Mouse (Mus musculus) forebrain, embryonic 13.5 days (tissue): Measurements from ENCODE around the gene Sh3kbp1. TPM values are rescaled to one million over a fixed set of nuclear protein-coding genes. Genes with fewer than 3 reads are reported as not detected.
"Not testable (repeated sequence)": the region's sequence is repeated elsewhere in the genome, so short reads cannot be mapped to it uniquely, and the experiment has no call there.

Source experiments
- ATAC-seq: fragments of 200-750 bp; cut with Nextera tagmentation; 2 replicates; pipeline ENCODE4 v1.8.0; 2017
- H3K27ac ChIP-seq: fragments of 300-500 bp; sonication (generic); 2 replicates; pipeline ENCODE4 v1.5.1; 2015; ENCODE audit warnings: inconsistent platforms, mild to moderate bottlenecking, moderate library complexity
- H3K27me3 ChIP-seq: fragments of 300-500 bp; sonication (generic); 2 replicates; pipeline ENCODE4 v1.6.1; 2015; ENCODE audit warnings: mild to moderate bottlenecking, inconsistent platforms
- H3K36me3 ChIP-seq: fragments of 300-500 bp; sonication (generic); 2 replicates; pipeline ENCODE4 v1.6.1; 2015; ENCODE audit warnings: mild to moderate bottlenecking, inconsistent platforms; ENCODE audit not compliant: poor library complexity, severe bottlenecking
- H3K4me1 ChIP-seq: fragments of 300-500 bp; sonication (generic); 2 replicates; pipeline ENCODE4 v1.6.1; 2015; ENCODE audit warnings: inconsistent platforms
- H3K4me2 ChIP-seq: fragments of 300-500 bp; sonication (generic); 2 replicates; pipeline ENCODE4 v1.6.1; 2015; ENCODE audit warnings: inconsistent platforms, mild to moderate bottlenecking, moderate library complexity
- H3K4me3 ChIP-seq: fragments of 300-500 bp; sonication (generic); 2 replicates; pipeline ENCODE4 v1.5.1; 2015; ENCODE audit warnings: mild to moderate bottlenecking, inconsistent platforms
- H3K9ac ChIP-seq: fragments of 300-500 bp; sonication (generic); 2 replicates; pipeline ENCODE4 v1.6.1; 2015; ENCODE audit warnings: mild to moderate bottlenecking, inconsistent platforms
- H3K9me3 ChIP-seq: fragments of 300-500 bp; sonication (generic); replicated peaks from 2 replicates; pipeline ENCODE4 v1.6.1; 2016; ENCODE audit warnings: inconsistent platforms
- WGBS: fragments of 180-500 bp; shearing (Covaris S2); methylation state at CpG from one replicate; pipeline ENCODE4 v1.1.7; 2015; 5-methylcytosine and 5-hydroxymethylcytosine counted together
- polyA plus RNA-seq: library from polyadenylated mRNA; unstranded; fragments of >200 nt; fragmentation: Nextera tagmentation; extraction: Ambion mirVana; gene quantifications from 2 replicates; pipeline ENCODE4 v1.2.1, GENCODE M21; 2015

The Sh3kbp1 gene
- polyA plus RNA-seq = 28.8 and 33.4 TPM in 2 replicates

DNA sequence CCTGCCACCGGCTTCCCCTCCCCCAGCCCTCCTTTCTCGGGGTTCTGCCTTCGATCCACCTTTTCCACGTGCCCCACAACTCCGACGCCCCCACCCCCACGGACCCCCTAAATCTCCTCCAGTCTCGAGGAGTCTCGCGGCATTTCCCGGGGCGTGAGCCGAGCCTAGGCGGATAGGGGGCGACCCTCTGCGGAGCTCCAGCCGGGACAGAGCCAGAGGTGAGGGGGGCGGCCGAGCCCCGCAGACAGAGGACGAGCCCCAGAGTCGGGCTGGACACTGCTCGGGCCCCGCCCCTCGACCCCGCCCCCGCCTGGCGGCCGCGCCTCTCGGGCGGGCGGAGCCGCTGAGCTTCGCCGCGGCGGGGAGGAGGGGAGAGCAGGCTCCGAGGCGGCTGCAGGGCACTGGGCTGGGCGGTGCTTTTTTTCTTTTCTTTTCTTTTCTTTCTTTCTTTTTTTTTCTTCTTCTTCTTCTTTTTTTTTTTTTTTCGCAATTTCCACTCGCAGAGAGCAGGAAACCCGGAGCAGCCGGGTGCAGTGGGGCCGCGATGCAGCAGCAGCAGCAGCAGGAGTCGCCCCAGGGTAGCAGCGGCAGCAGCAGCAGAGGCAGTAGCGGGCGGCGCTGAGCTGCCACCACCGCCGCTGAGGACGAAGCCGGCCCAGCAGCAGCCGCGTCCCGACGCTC, at the start of gene Sh3kbp1:
Gene Sh3kbp1, plus strand, starts transcription at position 366 of the 681 bp plus-strand sequence.
- Histone ChIP-seq H3K9ac (peak within 1 kb of the TSS; percentile 76), H3K9me3 (no peaks in the 10 kb centered on the region), H3K36me3 (no peaks in the 10 kb centered on the region), H3K27me3 (no peaks in the 10 kb centered on the region; the same call in 1 of the 2 replicates), H3K4me3 (peak within 1 kb of the TSS; percentile 57), H3K27ac (peak within 1 kb of the TSS; percentile 63), H3K4me2 (peak within 1 kb of the TSS; percentile 61), H3K4me1 (no peaks in the 10 kb centered on the region)
- ATAC-seq = peak; percentile 84
- 26% methylated on average over 38 of the region's 60 CpGs for WGBS

- WGBS = 93% methylated on average over 7 of the region's 7 CpGs
- H3K4me1 ChIP-seq, ATAC-seq, H3K4me2 ChIP-seq, H3K36me3 ChIP-seq, H3K4me3 ChIP-seq, H3K27me3 ChIP-seq, H3K9me3 ChIP-seq, H3K9ac ChIP-seq, H3K27ac ChIP-seq: not testable (repeated sequence)
Measured at GRCm38 (mm10) chrX:159584738-159585137, 42.3 kb upstream of the Sh3kbp1 start.

- Histone ChIP-seq H3K9ac (no peak overlapping the region), H3K27ac (no peak overlapping the region), H3K4me1 (no peaks in the 10 kb centered on the region), H3K4me2 (no peak overlapping the region), H3K36me3 (no peaks in the 10 kb centered on the region), H3K27me3 (no peaks in the 10 kb centered on the region), H3K4me3 (no peak overlapping the region), H3K9me3 (no peaks in the 10 kb centered on the region)
- ATAC-seq = no peak
- WGBS = 80% methylated on average over 1 of the region's 1 CpGs
Measured at GRCm38 (mm10) chrX:159591633-159592032, 35.4 kb upstream of the Sh3kbp1 start.

GRCm38 (mm10) chrX:159597502-159597901, 29.6 kb upstream of the Sh3kbp1 start:
- no peaks in the 10 kb centered on the region for H3K4me1 ChIP-seq
- no peak overlapping the region for H3K4me2 ChIP-seq
- H3K9me3 ChIP-seq = no peaks in the 10 kb centered on the region
- 81% methylated on average over 1 of the region's 1 CpGs for WGBS
- no peak overlapping the region for H3K9ac ChIP-seq
- no peak overlapping the region for H3K4me3 ChIP-seq
- H3K27me3 ChIP-seq = no peaks in the 10 kb centered on the region
- H3K27ac ChIP-seq = no peak overlapping the region
- no peaks in the 10 kb centered on the region for H3K36me3 ChIP-seq
- no peak for ATAC-seq

- ATAC-seq = no peak
- no peaks in the 10 kb centered on the region for H3K36me3 ChIP-seq
- 80% methylated on average over 2 of the region's 2 CpGs for WGBS
- no peak overlapping the region for H3K27ac ChIP-seq
- H3K27me3 ChIP-seq = 0 out of 2 replicates have a peak, but pooled peaks cover 2% of the 10 kb centered on the region
- H3K4me3 ChIP-seq = no peak overlapping the region
- H3K9ac ChIP-seq = no peak overlapping the region
- no peak overlapping the region for H3K4me2 ChIP-seq
- H3K4me1 ChIP-seq = no peaks in the 10 kb centered on the region
- H3K9me3 ChIP-seq = no peaks in the 10 kb centered on the region
Measured at GRCm38 (mm10) chrX:159604832-159605231, 22.2 kb upstream of the Sh3kbp1 start.

GRCm38 (mm10) chrX:159606936-159607335, 20.1 kb upstream of the Sh3kbp1 start:
- 0 out of 2 replicates have a peak, but pooled peaks cover 2% of the 10 kb centered on the region for H3K27me3 ChIP-seq
- no peak for ATAC-seq
- H3K27ac ChIP-seq = no peak overlapping the region
- H3K9me3 ChIP-seq = no peaks in the 10 kb centered on the region
- WGBS = 44% methylated on average over 6 of the region's 6 CpGs
- no peak overlapping the region for H3K9ac ChIP-seq
- H3K36me3 ChIP-seq = no peaks in the 10 kb centered on the region
- H3K4me2 ChIP-seq = no peak overlapping the region
- H3K4me1 ChIP-seq = no peaks in the 10 kb centered on the region
- no peak overlapping the region for H3K4me3 ChIP-seq

GRCm38 (mm10) chrX:159626208-159626906, 715 bp upstream of the Sh3kbp1 start:
- Histone ChIP-seq H3K27ac (no peak overlapping the region), H3K9me3 (no peaks in the 10 kb centered on the region), H3K4me3 (peak overlapping the region; percentile 57), H3K4me1 (no peaks in the 10 kb centered on the region), H3K36me3 (no peaks in the 10 kb centered on the region), H3K4me2 (peak overlapping the region; percentile 61), H3K27me3 (no peaks in the 10 kb centered on the region; the same call in 1 of the 2 replicates), H3K9ac (peak overlapping the region; percentile 76)
- 20% methylated on average over 12 of the region's 12 CpGs for WGBS
- peak; percentile 68 for ATAC-seq

DNA sequence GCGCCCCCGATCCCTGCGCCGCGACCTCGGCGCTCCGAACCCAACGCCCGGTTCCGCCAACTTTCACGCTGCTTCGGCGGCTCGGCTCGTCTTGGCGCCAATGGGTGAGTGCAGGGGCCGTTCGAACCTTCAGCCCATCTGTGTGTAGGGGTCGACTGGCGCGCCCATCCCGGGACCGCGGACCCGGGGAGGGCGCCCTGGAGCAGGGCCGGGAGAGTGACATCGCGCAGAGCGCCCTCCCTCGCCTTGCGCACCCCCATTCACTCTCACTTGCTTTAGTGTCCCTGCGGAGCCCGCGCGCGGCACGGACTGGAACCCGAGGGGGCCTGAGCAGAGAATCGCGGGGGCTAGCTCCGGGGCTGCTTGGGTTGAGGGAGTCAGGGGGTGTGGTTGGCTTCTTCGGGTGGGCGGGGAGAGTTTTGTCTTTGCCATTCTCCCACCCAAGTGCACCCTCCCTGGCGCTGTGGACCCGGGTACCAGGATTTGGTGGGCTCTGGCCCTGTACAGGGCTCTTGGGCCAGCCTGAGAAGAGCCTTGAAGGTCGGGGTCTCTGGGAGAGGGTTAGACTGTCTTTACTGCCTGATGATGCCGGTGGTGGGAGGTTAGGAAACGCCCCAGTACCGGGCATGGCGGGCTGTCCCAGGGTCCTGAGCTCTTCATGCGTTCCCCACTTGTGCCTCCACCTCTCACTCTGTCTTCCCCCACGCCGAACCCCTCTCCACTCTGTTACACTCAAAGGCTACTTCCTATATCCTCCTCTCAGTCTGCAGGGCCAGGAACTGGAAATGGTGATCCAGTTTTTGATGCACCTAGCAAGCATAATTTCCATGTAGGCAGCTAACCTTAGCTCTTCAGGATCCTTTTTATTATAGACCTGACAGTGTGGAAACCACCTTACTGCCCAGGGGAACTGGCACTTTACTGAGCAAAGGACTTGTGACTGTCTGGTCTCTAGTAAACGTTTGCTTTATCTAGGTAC, 805 bp downstream of the Sh3kbp1 start:
- Histone ChIP-seq H3K36me3 (no peaks in the 10 kb centered on the region), H3K4me2 (peak overlapping the region; percentile 61), H3K27ac (peak overlapping the region; percentile 63), H3K9ac (peak overlapping the region; percentile 76), H3K27me3 (no peaks in the 10 kb centered on the region; the same call in 1 of the 2 replicates), H3K4me3 (peak overlapping the region; percentile 57), H3K9me3 (no peaks in the 10 kb centered on the region), H3K4me1 (no peaks in the 10 kb centered on the region)
- 17% methylated on average over 35 of the region's 56 CpGs for WGBS
- ATAC-seq = peak; percentile 80

DNA sequence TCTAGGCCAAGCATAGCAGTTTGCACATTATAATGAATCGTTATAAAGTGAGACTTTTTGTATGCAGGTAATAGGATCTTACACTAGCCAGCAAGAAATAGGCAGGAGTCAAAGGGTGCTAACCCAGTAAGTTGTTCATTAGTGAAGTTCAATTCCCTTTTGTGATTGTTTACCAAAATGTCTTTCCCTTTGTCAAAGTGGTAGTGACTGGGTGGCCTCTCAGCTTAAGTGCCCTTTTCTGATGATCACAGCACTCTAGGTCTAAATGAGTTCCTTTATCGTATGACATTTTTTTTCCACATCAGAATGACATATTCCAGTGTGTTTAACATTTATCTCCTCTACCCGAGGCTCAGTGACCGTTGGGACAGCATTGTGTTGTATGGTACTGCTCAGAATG, 1.6 kb downstream of the Sh3kbp1 start:
- peak overlapping the region; percentile 76; the same call in 1 of the 2 replicates for H3K9ac ChIP-seq

DNA sequence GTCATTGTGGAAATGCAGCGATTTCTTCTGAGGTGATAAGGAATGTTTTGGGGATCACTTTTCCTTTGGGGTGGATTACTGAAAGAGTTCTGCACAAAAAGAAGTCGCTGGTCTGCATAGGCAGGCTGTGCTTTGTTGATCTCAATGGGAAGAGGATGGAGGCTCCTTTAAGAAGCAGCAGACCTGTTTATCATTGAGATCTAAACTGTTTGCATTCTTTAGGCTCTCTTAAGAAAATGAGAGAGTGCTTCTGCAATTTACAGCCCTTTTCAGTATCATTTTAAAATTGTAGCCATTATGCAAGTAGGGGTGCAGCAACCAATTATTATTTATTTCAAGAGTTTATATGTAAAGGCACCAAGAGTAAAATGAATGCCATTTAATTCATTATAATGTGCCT, 2.1 kb downstream of the Sh3kbp1 start:
- Histone ChIP-seq H3K9ac (no peak overlapping the region), H3K36me3 (no peaks in the 10 kb centered on the region), H3K4me1 (no peaks in the 10 kb centered on the region), H3K27me3 (no peaks in the 10 kb centered on the region; the same call in 1 of the 2 replicates), H3K4me2 (peak overlapping the region; percentile 61), H3K4me3 (peak overlapping the region; percentile 57), H3K9me3 (no peaks in the 10 kb centered on the region), H3K27ac (no peak overlapping the region)
- no peak for ATAC-seq
- 34% methylated on average over 2 of the region's 2 CpGs for WGBS

More for the DNA sequence above, 1.6 kb downstream of the Sh3kbp1 start:
- H3K36me3 ChIP-seq = no peaks in the 10 kb centered on the region
- peak overlapping the region; percentile 57 for H3K4me3 ChIP-seq
- WGBS = 48% methylated on average over 4 of the region's 4 CpGs
- no peak overlapping the region for H3K27ac ChIP-seq
- ATAC-seq = no peak
- H3K27me3 ChIP-seq = no peaks in the 10 kb centered on the region; the same call in 1 of the 2 replicates
- H3K4me1 ChIP-seq = no peaks in the 10 kb centered on the region
- no peaks in the 10 kb centered on the region for H3K9me3 ChIP-seq
- H3K4me2 ChIP-seq = peak overlapping the region; percentile 61

DNA sequence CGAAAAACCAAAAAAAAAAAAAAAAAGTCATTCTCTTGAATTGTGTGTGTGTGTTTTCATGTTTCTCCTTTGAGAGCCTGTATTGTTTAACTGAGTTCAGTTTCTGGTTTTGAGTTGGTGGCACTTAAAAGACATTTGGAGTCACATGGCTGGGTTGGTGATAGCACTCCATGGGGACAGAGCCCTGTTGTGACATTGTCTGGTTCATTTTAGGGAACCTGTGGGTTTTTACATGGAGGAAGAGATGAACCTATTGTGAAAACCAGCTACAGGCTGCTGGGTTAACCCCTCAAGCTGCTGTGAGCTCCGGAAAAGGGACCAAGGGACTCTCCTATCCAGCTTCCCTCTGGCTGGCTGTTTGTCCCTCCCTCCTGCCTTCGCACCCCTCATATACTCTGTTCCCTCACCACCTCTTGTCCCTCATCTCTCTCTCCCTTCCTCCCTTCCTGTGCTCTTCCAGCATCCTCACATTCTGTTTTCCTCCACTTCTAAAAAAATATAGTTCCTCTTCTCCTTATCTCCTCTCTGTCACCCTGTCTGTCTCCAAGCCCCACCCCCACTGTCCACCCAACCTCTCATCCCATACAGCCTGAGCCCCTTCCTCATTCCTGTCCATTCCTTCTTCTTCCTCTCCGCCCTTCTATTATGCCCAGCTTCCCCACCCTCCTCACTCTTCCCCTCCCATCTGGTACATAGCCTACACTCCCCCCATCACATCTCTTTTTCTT, 11.6 kb downstream of the Sh3kbp1 start:
- WGBS = 82% methylated on average over 4 of the region's 4 CpGs

More for the DNA sequence above, 11.6 kb downstream of the Sh3kbp1 start:
- Histone ChIP-seq H3K36me3 (no peaks in the 10 kb centered on the region), H3K4me2 (no peak overlapping the region), H3K9me3 (no peaks in the 10 kb centered on the region), H3K27ac (no peak overlapping the region), H3K9ac (no peak overlapping the region), H3K4me1 (no peaks in the 10 kb centered on the region), H3K27me3 (no peaks in the 10 kb centered on the region), H3K4me3 (no peak overlapping the region)
- ATAC-seq = no peak
